Mouse (Mus musculus): Measurements from ENCODE around the gene Ube2j1.

DNA sequence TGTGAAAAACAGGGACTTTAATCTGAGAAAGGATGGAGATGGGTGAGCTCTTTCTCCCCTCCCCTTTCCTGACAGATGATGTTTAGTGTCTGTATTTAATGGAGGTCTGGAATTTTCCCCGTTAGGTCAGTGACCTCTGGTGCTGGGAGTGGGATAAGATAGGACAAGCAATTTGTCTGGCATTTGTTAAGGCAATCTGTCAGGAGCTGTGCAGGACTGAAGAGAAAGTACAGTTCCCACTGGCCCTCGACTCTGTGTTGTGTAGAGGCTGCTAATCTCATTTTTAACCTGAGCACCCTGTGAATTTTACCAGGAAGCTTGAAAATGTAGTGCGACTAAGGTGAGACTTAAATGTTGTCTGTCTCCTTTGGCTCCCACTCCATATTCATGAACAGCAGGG, 45.5 kb upstream of the Ube2j1 start:
- TF ChIP-seq GATA1 (IDR thresholded peaks at IDR 0.05; ENCODE audit: low read length) (no peak), TAL1 (IDR thresholded peaks at IDR 0.05; ENCODE audit: low read length) (no peak)

All from erythroblast, embryonic 14.5 days (primary cell).